Mouse (Mus musculus): Measurements from ENCODE around the gene Hexim1.

Gene Hexim1

GRCm38 (mm10) chr11:103098531-103099190, 17.4 kb upstream of the Hexim1 start:
- DNase-seq: no peak

GRCm38 (mm10) chr11:103099352-103099940, 16.6 kb upstream of the Hexim1 start:
- no peak for DNase-seq

- DNase-seq: no peak
These were observed 15.7 kb upstream of the Hexim1 start for GRCm38 (mm10) chr11:103100361-103100760.

- DNase-seq: peak; percentile 51 to 60
These were observed 14.6 kb upstream of the Hexim1 start, which contains the start of the genes Plcd3 and Acbd4 for GRCm38 (mm10) chr11:103101481-103101865. Gene Plcd3 (minus strand): TSS chr11:103101658. Gene Acbd4 (plus strand): TSS chr11:103101682.

GRCm38 (mm10) chr11:103101866-103102501, 14.0 kb upstream of the Hexim1 start:
- peak; percentile 25 to 50 for DNase-seq

GRCm38 (mm10) chr11:103102725-103103349, 13.2 kb upstream of the Hexim1 start:
- peak; percentile 94 to 98 for DNase-seq

GRCm38 (mm10) chr11:103103621-103104020, 12.4 kb upstream of the Hexim1 start:
- no peak for DNase-seq

- DNase-seq: no peak
These were observed 11.6 kb upstream of the Hexim1 start for GRCm38 (mm10) chr11:103104469-103104868.

GRCm38 (mm10) chr11:103105180-103105725, 10.8 kb upstream of the Hexim1 start:
- no peak for DNase-seq

GRCm38 (mm10) chr11:103105810-103106209, 10.2 kb upstream of the Hexim1 start:
- no peak for DNase-seq

GRCm38 (mm10) chr11:103106386-103106785, 9.6 kb upstream of the Hexim1 start:
- DNase-seq: no peak

GRCm38 (mm10) chr11:103111301-103111700, 4.7 kb upstream of the Hexim1 start:
- DNase-seq: no peak

GRCm38 (mm10) chr11:103111881-103112551, 4.0 kb upstream of the Hexim1 start:
- DNase-seq: no peak

GRCm38 (mm10) chr11:103112552-103112912, 3.5 kb upstream of the Hexim1 start:
- no peak for DNase-seq

GRCm38 (mm10) chr11:103113005-103113404, 3.0 kb upstream of the Hexim1 start:
- DNase-seq: no peak

- DNase-seq: no peak
These were observed 2.3 kb upstream of the Hexim1 start for GRCm38 (mm10) chr11:103113771-103114170.

GRCm38 (mm10) chr11:103114270-103114943, 1.6 kb upstream of the Hexim1 start:
- DNase-seq: no peak

- peak; percentile 74 to 75 for DNase-seq
These were observed 646 bp upstream of the Hexim1 start for GRCm38 (mm10) chr11:103115163-103116007.

- peak; percentile 64 to 78 for DNase-seq
These were observed 1.0 kb downstream of the Hexim1 start for GRCm38 (mm10) chr11:103116959-103117590.

GRCm38 (mm10) chr11:103117591-103118009, 1.6 kb downstream of the Hexim1 start:
- DNase-seq: no peak

GRCm38 (mm10) chr11:103118866-103119265, 2.8 kb downstream of the Hexim1 start:
- no peak for DNase-seq

Data from spleen, adult 18-20 months (tissue).